Mouse (Mus musculus): ENCODE results near the gene Dgkk.

DNA sequence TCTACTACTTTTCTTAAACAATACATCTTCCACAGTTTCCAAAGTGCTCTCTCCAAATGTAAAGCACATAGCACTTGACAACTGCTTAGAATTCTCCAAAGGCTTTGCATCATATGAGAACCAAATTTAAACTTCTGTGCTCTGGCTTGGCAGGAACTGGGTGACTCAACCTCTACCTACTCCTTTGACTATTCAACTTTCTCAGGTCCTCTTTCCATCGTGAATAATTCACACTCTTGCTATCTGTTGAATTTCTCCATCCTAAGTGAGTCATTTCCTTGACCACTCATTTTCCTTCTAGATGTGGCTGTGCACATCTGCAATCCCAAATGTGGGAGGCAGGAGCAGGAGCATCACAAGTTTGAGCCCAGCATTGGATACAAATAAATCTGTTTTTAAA lies 28.4 kb upstream of the Dgkk start:
- no peak for TF ChIP-seq GATA1 (IDR thresholded peaks at IDR 0.05; ENCODE audit: borderline replicate concordance, low read length)
- no peak for TF ChIP-seq FLI1 (IDR thresholded peaks at IDR 0.05; ENCODE audit: low read length)

Measured in megakaryocyte, embryonic 14.5 days (primary cell).